Mouse (Mus musculus): Measurements from ENCODE around the gene Msrb2. TPM values are rescaled to one million over a fixed set of nuclear protein-coding genes. Genes with fewer than 3 reads are reported as not detected.

Gene Msrb2
- polyA plus RNA-seq, 3 experiments from 2014 or later = 7.5 to 24.0 (median 21.0) TPM

DNA sequence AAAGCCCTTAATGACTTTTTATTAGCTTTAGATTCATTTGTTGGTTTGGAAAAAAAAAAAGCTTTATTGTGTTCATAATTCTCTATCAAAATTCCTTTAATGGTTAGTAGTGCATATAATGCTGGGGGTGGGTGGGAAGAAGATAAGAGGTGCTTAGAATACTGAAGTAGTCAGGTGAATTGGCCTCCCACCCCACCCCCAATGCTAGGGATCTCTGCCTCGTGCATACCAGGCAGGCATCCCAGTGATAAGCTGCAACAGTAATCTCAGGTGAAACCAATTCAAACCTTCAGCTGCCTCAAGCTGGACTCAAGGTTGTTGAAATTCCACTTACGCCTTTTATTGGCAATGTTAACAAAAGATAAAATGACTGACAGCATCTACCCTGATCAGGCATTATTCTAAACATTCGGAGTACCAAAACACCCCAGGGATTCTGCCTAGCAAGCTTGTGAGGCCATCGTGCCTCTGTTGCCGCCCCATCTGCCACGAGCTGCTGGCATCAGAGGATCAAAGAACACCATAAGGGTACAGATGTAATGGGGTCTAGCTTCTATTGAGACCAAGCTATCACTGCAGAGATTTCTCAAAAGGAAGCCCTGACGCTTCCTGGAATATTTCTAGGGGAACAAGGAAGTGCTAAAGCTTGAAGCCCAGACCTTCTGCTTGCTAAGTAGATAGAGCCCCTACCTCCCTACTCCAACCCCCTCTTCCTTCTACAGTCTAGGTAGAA lies 19.3 kb downstream of the Msrb2 start:
- no peak for ATAC-seq

DNA sequence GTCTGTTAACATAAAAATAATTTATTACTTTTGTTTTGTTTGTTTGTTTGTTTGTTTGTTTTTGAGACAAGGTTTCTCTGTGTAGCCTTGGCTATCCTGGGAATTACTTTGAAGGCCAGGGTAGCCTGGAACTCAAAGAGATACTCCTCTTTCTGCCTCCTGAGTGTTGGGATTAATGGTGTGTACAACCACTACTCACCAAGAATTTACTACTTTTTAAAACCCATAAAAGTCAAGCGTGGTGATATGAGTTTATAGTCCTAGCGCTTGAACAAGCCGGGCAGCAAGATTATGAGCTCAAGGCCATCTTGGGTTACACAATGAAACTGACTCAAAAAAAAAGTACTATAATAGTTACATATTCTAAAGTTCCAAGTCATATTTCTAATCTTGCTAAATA lies 20.4 kb downstream of the Msrb2 start:
- no peak for ATAC-seq

DNA sequence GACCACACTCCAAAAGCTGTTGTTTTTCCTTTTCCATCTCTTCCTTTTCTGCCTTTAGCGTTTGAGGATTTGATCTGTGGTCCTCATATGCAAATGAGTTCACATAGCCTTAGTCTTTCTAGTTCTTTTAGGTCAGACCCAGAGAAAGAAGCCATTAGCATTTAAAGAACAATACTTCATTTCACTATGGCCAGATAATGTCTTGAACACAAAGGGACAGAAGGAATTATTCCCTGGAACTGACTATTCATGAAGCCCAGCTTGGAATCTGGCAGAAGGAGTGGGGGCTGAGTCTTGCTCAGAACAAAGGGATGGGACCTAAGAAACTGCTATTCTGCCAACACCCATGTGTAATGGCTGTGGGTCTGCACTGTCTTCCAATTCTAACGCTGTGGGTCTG lies 21.6 kb downstream of the Msrb2 start:
- no peak for ATAC-seq

DNA sequence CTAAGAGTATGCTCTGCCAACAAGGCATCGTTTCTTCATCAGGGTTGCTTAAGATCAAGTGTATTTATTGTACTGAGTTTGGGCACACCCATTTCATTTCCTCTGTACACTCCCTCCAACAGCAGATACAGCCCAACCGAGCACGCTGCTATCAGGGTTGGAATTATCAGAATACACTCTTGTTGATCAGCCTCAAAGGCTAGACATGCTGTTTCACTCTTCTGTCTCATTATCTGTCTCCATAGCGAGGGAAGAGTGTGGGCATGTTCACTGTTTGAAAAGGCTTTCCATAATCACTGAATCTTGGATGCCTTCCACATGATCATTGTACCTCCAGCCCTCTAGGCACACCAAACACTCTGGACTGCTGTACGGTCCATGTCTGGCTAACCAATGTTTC lies 34.2 kb downstream of the Msrb2 start:
- no peak for ATAC-seq

DNA sequence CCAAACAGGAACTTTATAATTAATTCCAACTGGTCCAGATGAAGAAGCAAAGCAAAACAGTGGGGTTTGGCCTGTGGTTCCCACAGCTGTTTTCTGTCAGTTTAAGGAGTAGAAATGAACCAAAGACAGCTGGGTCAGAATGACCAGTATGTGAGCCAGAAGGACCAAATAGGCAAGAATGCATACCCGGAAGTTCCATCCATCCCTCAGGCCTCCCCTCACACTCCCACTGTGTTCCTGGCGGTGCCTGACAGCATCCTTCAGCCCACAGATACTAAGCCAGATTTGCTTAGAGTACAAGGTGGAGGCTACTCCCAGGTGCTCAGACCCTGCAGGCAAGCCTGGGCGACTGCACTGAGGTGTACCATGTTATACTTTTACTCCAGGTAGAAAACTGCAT lies 35.3 kb downstream of the Msrb2 start:
- ATAC-seq = no peak

DNA sequence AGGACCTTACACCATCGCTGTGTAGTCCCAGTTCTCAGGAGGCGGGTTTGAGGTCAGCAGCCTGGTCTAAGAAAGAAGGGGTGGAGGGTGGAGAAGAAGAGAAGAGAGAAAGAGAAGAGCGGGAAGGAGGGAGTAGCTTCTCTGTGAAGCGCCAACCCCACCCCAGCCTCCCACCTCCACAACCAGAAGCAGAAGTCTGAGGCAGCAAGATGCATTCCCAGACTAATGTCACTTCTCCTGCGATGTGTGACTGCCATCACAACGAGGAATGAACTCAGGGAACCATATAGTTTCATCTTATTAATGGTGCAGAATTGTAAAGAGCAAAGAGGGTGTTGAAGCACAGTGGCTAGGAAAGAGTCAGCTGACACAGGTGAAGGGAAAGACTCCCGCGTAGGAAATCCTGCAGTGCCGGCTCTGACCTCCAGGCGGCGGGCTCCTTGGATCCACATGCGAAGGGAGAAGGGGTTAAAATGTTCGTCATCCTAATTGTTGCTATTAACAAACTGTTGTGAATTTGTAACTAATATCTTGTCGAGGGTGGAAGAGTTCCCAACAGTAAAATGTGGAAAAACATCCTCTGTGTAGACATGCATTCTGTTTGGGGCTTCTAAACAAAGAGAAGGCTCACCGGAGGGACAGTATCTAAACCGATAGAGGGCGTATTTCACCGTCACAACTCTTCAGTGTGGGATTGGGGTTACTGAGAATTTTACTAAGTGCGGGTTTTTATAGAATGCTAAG lies 43.2 kb downstream of the Msrb2 start:
- ATAC-seq = peak; percentile 79

DNA sequence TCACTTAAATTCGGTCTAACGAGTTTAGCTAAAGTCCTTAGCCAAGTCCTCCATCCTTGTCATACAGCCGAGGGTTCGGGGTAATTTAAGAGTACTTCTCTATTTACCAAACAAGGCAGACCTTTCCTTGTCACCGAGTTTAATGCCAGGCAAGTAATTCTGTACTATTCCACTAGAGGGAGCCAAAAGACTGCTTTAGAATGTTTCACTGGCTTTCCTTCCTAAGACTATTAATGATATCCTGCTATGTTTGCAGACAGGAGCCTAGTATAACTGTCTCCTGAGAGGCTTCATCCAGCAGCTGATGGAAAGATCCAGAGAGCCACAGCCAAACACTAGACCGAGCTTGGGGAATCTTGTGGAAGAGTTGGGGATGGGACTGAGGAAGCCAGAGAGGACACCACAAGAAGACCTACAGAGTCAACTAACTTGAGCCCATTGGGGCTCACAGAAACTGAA lies 43.9 kb downstream of the Msrb2 start:
- ATAC-seq = peak; percentile 78

DNA sequence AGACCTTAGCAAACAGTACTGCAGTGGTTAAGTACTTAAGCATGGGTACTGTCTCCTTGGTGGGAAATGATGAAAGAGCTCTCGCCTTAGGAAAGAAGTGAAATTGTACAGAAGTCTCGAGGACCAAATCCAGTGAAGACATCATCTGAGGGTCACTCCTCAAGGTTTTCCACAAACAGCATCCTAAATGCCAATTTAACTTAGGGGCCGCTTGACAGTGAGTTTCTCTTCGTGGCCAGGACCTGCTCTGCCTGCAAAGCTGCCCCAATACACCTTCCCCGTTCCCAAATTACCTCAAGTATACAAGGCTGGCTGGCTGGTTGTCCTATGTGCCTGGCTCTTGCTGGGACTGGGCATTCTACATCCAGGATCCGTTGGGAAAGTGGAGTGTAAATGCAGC lies 44.8 kb downstream of the Msrb2 start:
- no peak for ATAC-seq

DNA sequence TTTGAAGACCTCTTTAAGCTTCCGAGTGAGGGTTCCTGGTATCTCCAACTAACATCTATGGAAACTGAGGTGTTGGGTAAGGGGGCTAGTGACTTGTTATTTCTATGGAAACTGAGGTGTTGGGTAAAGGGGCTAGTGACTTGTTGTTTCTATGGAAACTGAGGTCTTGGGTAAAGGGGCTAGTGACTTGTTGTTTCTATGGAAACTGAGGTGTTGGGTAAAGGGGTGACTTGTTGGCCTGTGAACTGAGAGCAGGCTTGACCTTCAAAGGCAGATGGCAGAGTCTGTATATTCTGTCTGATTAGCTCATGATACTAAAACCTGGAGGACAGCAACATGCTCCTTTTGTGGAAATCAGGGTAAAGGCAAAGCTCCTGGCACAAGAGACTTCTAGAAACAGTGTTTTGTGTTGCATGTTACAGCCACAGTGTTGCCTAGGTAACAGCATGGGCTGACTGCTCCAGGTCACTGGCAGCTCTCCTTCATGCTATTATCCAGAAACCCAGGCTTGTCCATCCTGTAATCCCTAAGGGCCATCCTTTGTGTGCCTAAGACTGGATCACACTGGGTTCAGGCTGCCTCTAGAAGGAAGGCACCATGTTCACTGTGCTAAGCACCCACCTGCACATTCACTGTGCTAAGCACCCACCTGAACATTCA lies 48.6 kb downstream of the Msrb2 start:
- ATAC-seq = no peak

DNA sequence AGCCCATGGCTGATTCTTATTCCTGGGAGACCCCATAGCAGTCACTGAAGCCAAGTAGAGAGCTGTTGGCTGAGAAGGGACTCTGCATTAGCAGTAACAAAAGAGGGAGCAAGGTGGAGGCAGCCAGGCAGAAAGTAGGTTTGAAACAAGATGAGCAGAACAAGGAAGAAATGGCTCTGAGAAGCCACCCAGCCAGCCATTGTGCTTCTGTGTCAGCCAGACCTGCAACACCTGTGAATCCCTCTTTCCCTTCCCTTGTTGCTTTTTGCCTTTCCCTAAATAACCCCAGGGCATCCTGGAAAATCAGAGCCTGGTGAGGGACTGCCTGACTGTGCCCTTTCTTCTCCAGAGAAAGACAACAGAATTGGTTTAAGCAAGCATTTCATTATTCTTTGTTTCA lies 51.0 kb downstream of the Msrb2 start:
- ATAC-seq = no peak

DNA sequence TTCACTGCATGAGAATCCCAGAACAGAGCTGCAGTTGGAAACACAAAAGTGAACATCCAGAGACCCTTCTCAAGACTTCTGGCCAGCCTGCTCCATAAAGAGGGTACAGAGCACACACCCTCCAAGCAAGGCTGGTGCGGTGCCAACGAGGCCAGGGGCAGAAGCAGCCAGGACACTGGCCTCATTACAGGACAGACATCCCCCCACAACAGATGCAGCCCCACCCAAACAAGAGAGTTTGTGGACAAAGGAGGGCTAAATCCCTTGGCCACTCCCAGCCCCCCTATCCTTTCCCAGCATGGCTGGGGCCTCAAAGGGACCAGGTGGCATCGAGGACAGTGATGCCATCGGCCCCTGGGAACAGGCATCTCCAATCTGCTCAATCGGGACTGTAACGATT lies 51.8 kb downstream of the Msrb2 start:
- ATAC-seq = no peak

DNA sequence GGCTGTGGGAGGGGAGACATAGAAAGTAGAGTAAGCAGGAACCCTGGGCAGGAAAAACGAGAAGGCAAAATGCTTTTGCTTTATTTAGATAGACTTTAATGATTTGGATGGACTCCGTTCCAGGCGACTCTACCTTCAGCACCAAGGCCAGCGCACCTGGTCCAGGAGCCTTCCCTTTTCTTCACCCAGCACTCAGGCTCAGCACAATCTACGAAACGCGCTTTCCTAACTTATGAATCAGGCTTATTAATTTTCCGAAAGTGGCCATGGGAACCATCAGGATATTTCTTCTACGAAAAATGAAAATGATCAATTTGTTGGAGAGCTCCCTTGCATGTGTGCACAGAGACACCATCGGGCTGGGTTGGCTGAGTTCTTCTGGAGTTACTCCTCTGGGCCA lies 57.8 kb downstream of the Msrb2 start:
- ATAC-seq = no peak

DNA sequence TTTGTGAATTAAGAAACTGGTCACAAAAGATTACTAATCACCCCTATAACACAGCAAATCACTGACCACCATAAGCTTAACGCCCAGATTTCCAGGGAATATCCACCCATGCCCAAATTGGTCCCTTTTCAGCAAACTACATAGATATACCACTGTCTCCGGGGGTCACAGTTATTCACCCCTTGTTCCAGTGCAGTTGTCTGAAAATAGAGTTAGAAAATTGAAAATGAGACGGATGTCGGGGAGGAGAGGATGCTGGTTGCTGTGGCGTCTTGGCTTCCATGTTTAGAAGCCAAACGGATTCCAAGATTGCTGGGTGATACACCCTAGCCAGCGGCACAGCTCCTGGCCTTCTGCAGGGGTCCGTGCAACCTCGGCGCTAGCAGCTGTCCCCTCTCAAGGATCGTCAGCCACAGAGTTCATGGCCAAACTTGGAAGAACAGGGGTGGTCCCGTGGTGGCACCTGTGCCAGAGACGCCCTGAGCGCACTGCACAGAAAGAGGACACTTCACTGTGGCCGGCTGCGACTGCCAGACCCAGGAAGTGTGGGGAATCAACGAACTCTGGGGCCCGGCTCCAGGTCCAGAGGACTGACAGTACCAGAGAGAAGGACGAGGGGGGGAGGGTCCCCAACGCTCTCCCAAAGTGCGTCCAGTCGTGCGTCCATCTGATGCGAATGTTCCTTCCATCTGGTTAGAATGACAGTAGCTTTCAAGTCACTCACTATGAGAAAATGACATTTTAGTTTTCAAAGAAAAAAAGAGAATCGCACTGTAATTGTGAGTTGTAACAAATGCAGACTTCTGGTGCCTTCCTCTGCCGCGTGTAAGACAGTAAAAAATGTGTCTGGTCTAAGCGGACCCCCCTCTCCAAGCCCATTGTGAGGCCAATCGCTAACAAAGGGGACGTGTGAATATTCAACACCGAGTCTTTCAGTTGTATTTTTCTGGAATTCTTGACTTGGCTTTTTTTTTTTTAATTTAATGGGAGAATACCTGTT lies 58.8 kb downstream of the Msrb2 start:
- ATAC-seq = no peak

DNA sequence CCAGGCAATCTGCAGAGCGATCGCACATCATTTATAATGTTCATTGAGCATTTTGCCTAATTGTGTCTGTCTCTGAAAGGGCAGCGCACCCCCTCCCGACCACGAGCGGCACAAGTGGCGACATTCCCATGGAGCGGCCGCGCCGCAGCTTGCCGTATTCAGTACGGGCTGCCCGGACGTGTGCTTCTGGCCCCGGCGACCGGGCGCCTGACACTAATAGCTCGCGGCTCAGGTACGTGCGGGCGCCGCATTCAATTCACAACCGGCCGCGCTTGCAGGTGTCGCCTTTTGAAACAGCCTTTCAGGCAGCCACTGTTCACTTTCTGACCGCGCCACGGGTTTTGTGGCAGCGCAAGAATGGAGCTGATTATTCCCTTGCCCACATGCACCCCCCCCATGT lies 59.5 kb downstream of the Msrb2 start:
- no peak for ATAC-seq

DNA sequence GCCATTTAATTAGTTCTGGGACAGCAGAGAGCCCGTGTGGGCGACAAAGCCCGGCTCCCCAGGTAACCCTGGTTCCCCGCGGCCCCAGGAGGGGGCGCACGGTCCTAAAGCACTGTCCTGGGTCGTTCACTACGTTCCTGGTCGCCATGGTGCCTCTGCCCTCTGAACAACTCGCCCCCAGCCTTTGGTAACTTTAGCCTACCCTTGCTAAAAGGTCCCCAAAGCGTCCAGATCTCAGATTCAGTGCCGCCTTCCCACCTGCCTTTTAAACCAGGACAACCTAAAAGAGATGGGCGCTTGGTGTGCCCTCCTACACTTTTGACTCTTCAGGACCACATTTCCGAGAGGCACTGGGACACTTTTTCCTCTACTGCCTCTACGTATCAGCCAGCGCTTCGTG lies 59.9 kb downstream of the Msrb2 start:
- ATAC-seq = no peak

DNA sequence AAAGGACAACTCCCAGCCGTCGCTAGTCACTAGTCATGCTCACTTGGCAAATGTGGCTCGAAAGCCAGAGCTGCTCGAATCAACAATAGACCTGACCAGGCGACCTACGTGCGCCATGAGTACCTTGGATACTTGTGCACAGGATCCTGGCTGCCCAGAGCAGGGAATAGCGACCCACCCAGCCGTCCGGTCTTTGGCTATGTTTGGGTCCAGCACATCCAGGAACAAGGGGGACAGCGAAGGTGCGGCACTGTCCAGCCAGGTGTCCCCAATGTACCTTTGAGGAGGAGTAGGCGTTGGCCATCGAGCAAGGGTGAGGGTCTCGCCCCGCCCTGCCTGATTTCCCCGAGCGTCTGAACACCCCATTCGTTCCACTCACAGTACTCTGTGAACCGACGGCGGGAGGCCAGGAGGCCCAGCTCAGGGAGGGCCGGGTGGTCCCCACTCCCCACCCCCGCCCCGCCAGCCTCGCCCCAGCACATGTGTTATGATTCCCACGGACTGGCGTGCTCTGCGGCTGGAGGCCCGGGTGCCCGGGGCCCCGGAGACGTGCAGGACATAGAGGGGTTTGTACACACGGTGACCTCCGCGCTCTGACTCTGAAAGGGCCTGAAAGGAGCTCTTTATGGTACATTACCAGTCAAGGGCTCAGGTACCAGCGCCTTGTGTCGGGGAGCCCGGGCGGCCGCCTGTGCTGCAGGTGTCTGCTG lies 60.5 kb downstream of the Msrb2 start:
- ATAC-seq = no peak

DNA sequence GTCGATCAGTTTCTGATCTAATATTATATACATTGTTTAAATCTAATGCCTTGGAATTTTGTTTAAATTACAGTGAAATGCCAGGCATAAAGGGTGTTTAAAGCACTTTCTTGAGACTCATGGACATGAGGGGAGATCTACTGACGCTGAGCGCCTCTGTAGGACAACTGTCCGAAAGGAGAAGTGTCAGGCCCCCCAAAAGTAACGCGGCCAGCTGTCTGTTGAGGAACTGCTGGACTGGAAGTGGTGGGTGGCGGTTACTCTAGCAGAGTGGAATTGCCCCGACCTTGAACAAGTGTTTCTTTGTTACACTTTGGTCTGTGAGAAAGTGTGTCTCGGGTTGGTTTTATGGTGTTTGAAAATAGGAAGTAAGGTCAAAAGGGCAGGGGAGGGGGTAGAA lies 73.1 kb downstream of the Msrb2 start:
- no peak for ATAC-seq

Measured in inflammation-experienced regulatory T-cells, adult 6 months (primary cell).